Mouse (Mus musculus): ENCODE results near the gene 1700074P13Rik. TPM values are rescaled to one million over a fixed set of nuclear protein-coding genes. Genes with fewer than 3 reads are reported as not detected.
A peak's percentile ranks its signal among the peaks of the same experiment; 100 is the strongest.

Gene 1700074P13Rik
- total and polyA plus RNA-seq, 3 experiments, result not detected

GRCm38 (mm10) chr6:40890973-40891372 lies 49.4 kb downstream of the 1700074P13Rik start:
- no peaks in the 10 kb centered on the region for H3K79me2 ChIP-seq (replicated peaks; ENCODE audit: control insufficient read depth, extremely low read depth, insufficient read depth, poor library complexity, severe bottlenecking)
- H3K4me1 ChIP-seq (ENCODE audit: control insufficient read depth in 1 of 2, insufficient read depth in 2 of 2), result peaks cover 0 to 10% of the 10 kb centered on the region in 2 experiments; a peak in 2 of 4 replicates
- no peak overlapping the region for H3K9ac ChIP-seq (ENCODE audit: insufficient read depth, low read depth)
- peak; percentile 24 for DNase-seq (ENCODE audit: extremely low read depth)
- TF ChIP-seq USF1 (IDR thresholded peaks at IDR 0.05; ENCODE audit: low read depth, low read length) (no peak), MAFK (IDR thresholded peaks at IDR 0.05; ENCODE audit: insufficient replicate concordance, low read length) (no peak), SIN3A (IDR thresholded peaks at IDR 0.05; ENCODE audit: low read length) (no peak), ZC3H11A (IDR thresholded peaks at IDR 0.05; ENCODE audit: low read depth, low read length) (no peak), IRF4 (IDR thresholded peaks at IDR 0.05; ENCODE audit: low read depth, low read length) (no peak), UBTF (IDR thresholded peaks at IDR 0.05; ENCODE audit: low read depth, low read length) (no peak), NELFE (IDR thresholded peaks at IDR 0.05; ENCODE audit: low read depth, low read length) (no peak), RCOR1 (conservative IDR thresholded peaks at IDR 0.05; ENCODE audit: low read depth, low read length) (no peak), MAX (IDR thresholded peaks at IDR 0.05; ENCODE audit: low read length) (no peak), RAD21 (IDR thresholded peaks at IDR 0.05; ENCODE audit: low read depth, low read length) (no peak), MAZ (IDR thresholded peaks at IDR 0.05; ENCODE audit: low read depth, low read length) (no peak), POLR2AphosphoS2 (IDR thresholded peaks at IDR 0.05; ENCODE audit: low read depth, low read length) (no peak)
- in situ Hi-C loops (cut with MboI; ENCODE audit: low pct_ligation_motif_present, low pct_unique_long_range_greater_than_20kb, low sequenced_read_pairs) (no loop called here), dilution Hi-C loops (cut with MboI; ENCODE audit: extremely low pct_ligation_motif_present, extremely low pct_unique_long_range_greater_than_20kb, low sequenced_read_pairs) (no loop called here)
- H3K27ac ChIP-seq (ENCODE audit: insufficient read depth, low read depth), result no peak overlapping the region
- no peak overlapping the region for H3K4me2 ChIP-seq (ENCODE audit: insufficient read depth, low read depth, poor library complexity, severe bottlenecking)
- H3K4me3 ChIP-seq (replicated peaks in 1 of 3; ENCODE audit: low read depth in 2 of 3, low read length in 2 of 3, poor library complexity in 1 of 3), result no peak overlapping the region
- no peaks in the 10 kb centered on the region for H3K36me3 ChIP-seq (replicated peaks in 1 of 2; ENCODE audit: control insufficient read depth in 1 of 2, insufficient read depth in 1 of 2, low read length in 1 of 2)
- no peaks in the 10 kb centered on the region for H3K9me3 ChIP-seq (replicated peaks; ENCODE audit: low read length)
- H3K27me3 ChIP-seq (replicated peaks), result no peaks in the 10 kb centered on the region

DNA sequence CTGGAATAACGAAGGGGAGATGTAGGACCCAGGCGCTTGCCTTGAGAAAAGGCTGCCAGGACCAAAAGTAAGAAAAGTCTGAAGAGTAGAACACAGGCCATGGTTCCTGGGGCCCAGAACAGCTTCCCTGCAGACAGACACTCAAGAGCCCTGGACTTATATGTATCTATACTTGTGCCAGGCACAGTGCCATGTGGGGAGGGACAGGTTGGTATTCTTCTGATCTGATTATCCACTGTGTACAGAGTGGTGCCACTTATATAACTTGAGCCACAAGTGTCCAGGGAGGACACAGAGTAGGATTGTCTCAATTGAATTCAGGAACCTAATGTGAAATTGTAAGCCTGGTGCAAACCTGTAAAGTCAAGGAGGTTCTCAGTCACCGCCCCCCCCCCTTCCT lies 53.0 kb downstream of the 1700074P13Rik start, which contains the start of gene Moxd2:
TSS of gene Moxd2 (minus strand) at position 101 of the 400 bp plus-strand sequence.
- dilution Hi-C loops (cut with MboI; ENCODE audit: extremely low pct_ligation_motif_present, extremely low pct_unique_long_range_greater_than_20kb, low sequenced_read_pairs), result no loop called here
- no peak within 1 kb of the TSS for H3K4me2 ChIP-seq (ENCODE audit: insufficient read depth, low read depth, poor library complexity, severe bottlenecking)
- no peak for TF ChIP-seq JUN (IDR thresholded peaks at IDR 0.05; ENCODE audit: insufficient read depth, low read depth, low read length)
- TF ChIP-seq JUND (conservative IDR thresholded peaks at IDR 0.05; ENCODE audit: low read depth, low read length), result no peak
- no peak for TF ChIP-seq MEF2A (IDR thresholded peaks at IDR 0.05; ENCODE audit: borderline replicate concordance, low read depth, low read length)
- no peak for TF ChIP-seq CHD1 (IDR thresholded peaks at IDR 0.05; ENCODE audit: low read depth, low read length)
- no peak for TF ChIP-seq ELF1 (IDR thresholded peaks at IDR 0.05; ENCODE audit: low read depth, low read length)
- no peaks in the 10 kb centered on the region for H3K36me3 ChIP-seq (replicated peaks in 1 of 2; ENCODE audit: control insufficient read depth in 1 of 2, insufficient read depth in 1 of 2, low read length in 1 of 2)
- H3K79me2 ChIP-seq (replicated peaks; ENCODE audit: control insufficient read depth, extremely low read depth, insufficient read depth, poor library complexity, severe bottlenecking), result no peaks in the 10 kb centered on the region
- in situ Hi-C loops (cut with MboI; ENCODE audit: low pct_ligation_motif_present, low pct_unique_long_range_greater_than_20kb, low sequenced_read_pairs), result no loop called here
- H3K27ac ChIP-seq (ENCODE audit: insufficient read depth, low read depth), result no peak within 1 kb of the TSS
- no peaks in the 10 kb centered on the region for H3K9me3 ChIP-seq (replicated peaks; ENCODE audit: low read length)
- H3K27me3 ChIP-seq (replicated peaks), result no peaks in the 10 kb centered on the region
- H3K4me3 ChIP-seq (replicated peaks in 1 of 3; ENCODE audit: low read depth in 2 of 3, low read length in 2 of 3, poor library complexity in 1 of 3), result no peak within 1 kb of the TSS
- H3K4me1 ChIP-seq (ENCODE audit: control insufficient read depth in 1 of 2, insufficient read depth in 2 of 2), result peaks cover 0 to 10% of the 10 kb centered on the region in 2 experiments; a peak in 2 of 4 replicates
- DNase-seq (ENCODE audit: extremely low read depth), result no peak
- H3K9ac ChIP-seq (ENCODE audit: insufficient read depth, low read depth), result no peak within 1 kb of the TSS

Other genes starting within 250 kb of the 1700074P13Rik start
- not detected in 2 replicates for gene Moxd2, start 53.1 kb downstream of the 1700074P13Rik start, total RNA-seq (2012; rRNA removed)
- gene Moxd2, start 53.1 kb downstream of the 1700074P13Rik start, total RNA-seq (2014; rRNA removed), result not detected in 2 replicates
- gene Moxd2, start 53.1 kb downstream of the 1700074P13Rik start, polyA plus RNA-seq (2012; ENCODE audit: insufficient read length, low read depth), result not detected in 2 replicates
- gene Prss58, start 40.2 kb downstream of the 1700074P13Rik start, total RNA-seq (2012; rRNA removed), result not detected in 2 replicates
- not detected in 2 replicates for gene Prss58, start 40.2 kb downstream of the 1700074P13Rik start, total RNA-seq (2014; rRNA removed)
- gene Prss58, start 40.2 kb downstream of the 1700074P13Rik start, polyA plus RNA-seq (2012; ENCODE audit: insufficient read length, low read depth), result not detected in 2 replicates
- gene Gm4744, start 11.3 kb upstream of the 1700074P13Rik start, total RNA-seq (2012; rRNA removed), result not detected in 2 replicates
- gene Gm4744, start 11.3 kb upstream of the 1700074P13Rik start, total RNA-seq (2014; rRNA removed), result not detected in 2 replicates
- not detected in 2 replicates for gene Gm4744, start 11.3 kb upstream of the 1700074P13Rik start, polyA plus RNA-seq (2012; ENCODE audit: insufficient read length, low read depth)
- gene 1810009J06Rik, start 24.2 kb upstream of the 1700074P13Rik start, total RNA-seq (2012; rRNA removed), result not detected in 2 replicates
- not detected in 2 replicates for gene 1810009J06Rik, start 24.2 kb upstream of the 1700074P13Rik start, total RNA-seq (2014; rRNA removed)
- not detected in 2 replicates for gene 1810009J06Rik, start 24.2 kb upstream of the 1700074P13Rik start, polyA plus RNA-seq (2012; ENCODE audit: insufficient read length, low read depth)
- gene Gm2663, start 58.9 kb upstream of the 1700074P13Rik start, total RNA-seq (2012; rRNA removed), result not detected in 2 replicates
- gene Gm2663, start 58.9 kb upstream of the 1700074P13Rik start, total RNA-seq (2014; rRNA removed), result not detected in 2 replicates
- not detected in 2 replicates for gene Gm2663, start 58.9 kb upstream of the 1700074P13Rik start, polyA plus RNA-seq (2012; ENCODE audit: insufficient read length, low read depth)
- not detected in 2 replicates for gene 2210010C04Rik, start 95.0 kb upstream of the 1700074P13Rik start, total RNA-seq (2012; rRNA removed)
- gene 2210010C04Rik, start 95.0 kb upstream of the 1700074P13Rik start, total RNA-seq (2014; rRNA removed), result not detected in 2 replicates
- not detected in 2 replicates for gene 2210010C04Rik, start 95.0 kb upstream of the 1700074P13Rik start, polyA plus RNA-seq (2012; ENCODE audit: insufficient read length, low read depth)